Mouse (Mus musculus): ENCODE results near the gene Atl1. TPM values are rescaled to one million over a fixed set of nuclear protein-coding genes. Genes with fewer than 3 reads are reported as not detected.

Atl1 gene
- total and polyA plus RNA-seq, 2 experiments = 0.40 to 1.5 TPM

GRCm38 (mm10) chr12:69858847-69859246 is 33.6 kb upstream of the Atl1 start:
- H3K27me3 ChIP-seq (ENCODE audit: control insufficient read depth, insufficient read depth, low read length) = no peaks in the 10 kb centered on the region
- peaks cover 13% of the 10 kb centered on the region for H3K36me3 ChIP-seq (ENCODE audit: control insufficient read depth, insufficient read depth, low read length)
- WGBS = 82% methylated on average over 4 of the region's 4 CpGs
- H3K79me2 ChIP-seq (ENCODE audit: control insufficient read depth, insufficient read depth, low read length) = peaks cover 21% of the 10 kb centered on the region
- DNase-seq (ENCODE audit: extremely low read depth, low read depth, low spot score) = no peak
- H3K4me3 ChIP-seq (ENCODE audit: insufficient read depth, low read depth, low read length) = no peak overlapping the region
- H3K4me1 ChIP-seq (ENCODE audit: control insufficient read depth, insufficient read depth, low read length) = peaks cover 10% of the 10 kb centered on the region
- no peak for TF ChIP-seq POLR2A (IDR thresholded peaks at IDR 0.05; ENCODE audit: extremely low read depth, insufficient read depth, low read length)
- TF ChIP-seq CTCF (IDR thresholded peaks at IDR 0.05; ENCODE audit: low read depth, low read length) = no peak
- no peak overlapping the region for H3K27ac ChIP-seq (replicated peaks; ENCODE audit: insufficient read depth, low read depth, low read length)
- H3K9ac ChIP-seq (ENCODE audit: low read depth, low read length) = no peak overlapping the region

GRCm38 (mm10) chr12:69863505-69863904 is 28.9 kb upstream of the Atl1 start:
- no peaks in the 10 kb centered on the region for H3K27me3 ChIP-seq (ENCODE audit: control insufficient read depth, insufficient read depth, low read length)
- WGBS = 25% methylated on average over 5 of the region's 5 CpGs
- no peak for DNase-seq (ENCODE audit: extremely low read depth, low read depth, low spot score)
- peak overlapping the region; percentile 86 for H3K27ac ChIP-seq (replicated peaks; ENCODE audit: insufficient read depth, low read depth, low read length)
- no peak overlapping the region for H3K4me3 ChIP-seq (ENCODE audit: insufficient read depth, low read depth, low read length)
- no peak overlapping the region for H3K9ac ChIP-seq (ENCODE audit: low read depth, low read length)
- peaks cover 15% of the 10 kb centered on the region for H3K79me2 ChIP-seq (ENCODE audit: control insufficient read depth, insufficient read depth, low read length)
- peaks cover 14% of the 10 kb centered on the region for H3K4me1 ChIP-seq (ENCODE audit: control insufficient read depth, insufficient read depth, low read length)
- H3K36me3 ChIP-seq (ENCODE audit: control insufficient read depth, insufficient read depth, low read length) = no peaks in the 10 kb centered on the region
- TF ChIP-seq CTCF (IDR thresholded peaks at IDR 0.05; ENCODE audit: low read depth, low read length) (no peak), POLR2A (IDR thresholded peaks at IDR 0.05; ENCODE audit: extremely low read depth, insufficient read depth, low read length) (no peak)

GRCm38 (mm10) chr12:69864164-69864692 is 28.2 kb upstream of the Atl1 start:
- H3K9ac ChIP-seq (ENCODE audit: low read depth, low read length) = peak overlapping the region; percentile 16
- TF ChIP-seq POLR2A (IDR thresholded peaks at IDR 0.05; ENCODE audit: extremely low read depth, insufficient read depth, low read length) (no peak), CTCF (IDR thresholded peaks at IDR 0.05; ENCODE audit: low read depth, low read length) (no peak)
- H3K4me3 ChIP-seq (ENCODE audit: insufficient read depth, low read depth, low read length) = no peak overlapping the region
- WGBS = 3% methylated on average over 4 of the region's 4 CpGs
- H3K36me3 ChIP-seq (ENCODE audit: control insufficient read depth, insufficient read depth, low read length) = no peaks in the 10 kb centered on the region
- peaks cover 13% of the 10 kb centered on the region for H3K4me1 ChIP-seq (ENCODE audit: control insufficient read depth, insufficient read depth, low read length)
- no peaks in the 10 kb centered on the region for H3K27me3 ChIP-seq (ENCODE audit: control insufficient read depth, insufficient read depth, low read length)
- peak overlapping the region; percentile 88 for H3K27ac ChIP-seq (replicated peaks; ENCODE audit: insufficient read depth, low read depth, low read length)
- peaks cover 15% of the 10 kb centered on the region for H3K79me2 ChIP-seq (ENCODE audit: control insufficient read depth, insufficient read depth, low read length)
- peak; percentile 60 for DNase-seq (ENCODE audit: extremely low read depth, low read depth, low spot score)

- Histone ChIP-seq H3K9ac (ENCODE audit: low read depth, low read length) (no peak overlapping the region), H3K4me3 (ENCODE audit: insufficient read depth, low read depth, low read length) (no peak overlapping the region), H3K4me1 (ENCODE audit: control insufficient read depth, insufficient read depth, low read length) (peaks cover 21% of the 10 kb centered on the region), H3K79me2 (ENCODE audit: control insufficient read depth, insufficient read depth, low read length) (peaks cover 17% of the 10 kb centered on the region; the same call in 1 of the 2 replicates), H3K36me3 (ENCODE audit: control insufficient read depth, insufficient read depth, low read length) (no peaks in the 10 kb centered on the region), H3K27ac (replicated peaks; ENCODE audit: insufficient read depth, low read depth, low read length) (no peak overlapping the region), H3K27me3 (ENCODE audit: control insufficient read depth, insufficient read depth, low read length) (no peaks in the 10 kb centered on the region)
- TF ChIP-seq POLR2A (IDR thresholded peaks at IDR 0.05; ENCODE audit: extremely low read depth, insufficient read depth, low read length) = no peak
- no peak for TF ChIP-seq CTCF (IDR thresholded peaks at IDR 0.05; ENCODE audit: low read depth, low read length)
- 81% methylated on average over 5 of the region's 5 CpGs for WGBS
- no peak for DNase-seq (ENCODE audit: extremely low read depth, low read depth, low spot score)
These were observed 25.1 kb upstream of the Atl1 start for GRCm38 (mm10) chr12:69867338-69867737.

- Histone ChIP-seq H3K79me2 (ENCODE audit: control insufficient read depth, insufficient read depth, low read length) (peaks cover 24% of the 10 kb centered on the region; the same call in 1 of the 2 replicates), H3K27ac (replicated peaks; ENCODE audit: insufficient read depth, low read depth, low read length) (peak overlapping the region; percentile 56), H3K4me3 (ENCODE audit: insufficient read depth, low read depth, low read length) (no peak overlapping the region), H3K27me3 (ENCODE audit: control insufficient read depth, insufficient read depth, low read length) (no peaks in the 10 kb centered on the region), H3K4me1 (ENCODE audit: control insufficient read depth, insufficient read depth, low read length) (peaks cover 8% of the 10 kb centered on the region), H3K9ac (ENCODE audit: low read depth, low read length) (no peak overlapping the region), H3K36me3 (ENCODE audit: control insufficient read depth, insufficient read depth, low read length) (no peaks in the 10 kb centered on the region)
- WGBS = 58% methylated on average over 5 of the region's 5 CpGs
- TF ChIP-seq POLR2A (IDR thresholded peaks at IDR 0.05; ENCODE audit: extremely low read depth, insufficient read depth, low read length) (no peak), CTCF (IDR thresholded peaks at IDR 0.05; ENCODE audit: low read depth, low read length) (no peak)
- DNase-seq (ENCODE audit: extremely low read depth, low read depth, low spot score) = no peak
These were observed 20.8 kb upstream of the Atl1 start for GRCm38 (mm10) chr12:69871632-69872031.

- DNase-seq (ENCODE audit: extremely low read depth, low read depth, low spot score) = no peak
- TF ChIP-seq POLR2A (IDR thresholded peaks at IDR 0.05; ENCODE audit: extremely low read depth, insufficient read depth, low read length) (no peak), CTCF (IDR thresholded peaks at IDR 0.05; ENCODE audit: low read depth, low read length) (no peak)
- no peak overlapping the region for H3K9ac ChIP-seq (ENCODE audit: low read depth, low read length)
- H3K4me3 ChIP-seq (ENCODE audit: insufficient read depth, low read depth, low read length) = no peak overlapping the region
- H3K4me1 ChIP-seq (ENCODE audit: control insufficient read depth, insufficient read depth, low read length) = peaks cover 2% of the 10 kb centered on the region; the same call in 1 of the 2 replicates
- peaks cover 39% of the 10 kb centered on the region for H3K79me2 ChIP-seq (ENCODE audit: control insufficient read depth, insufficient read depth, low read length)
- no peaks in the 10 kb centered on the region for H3K36me3 ChIP-seq (ENCODE audit: control insufficient read depth, insufficient read depth, low read length)
- no peak overlapping the region for H3K27ac ChIP-seq (replicated peaks; ENCODE audit: insufficient read depth, low read depth, low read length)
- WGBS = 89% methylated on average over 9 of the region's 9 CpGs
- H3K27me3 ChIP-seq (ENCODE audit: control insufficient read depth, insufficient read depth, low read length) = no peaks in the 10 kb centered on the region
These were observed 14.5 kb upstream of the Atl1 start for GRCm38 (mm10) chr12:69877842-69878363.

All from liver, adult 2 months (tissue).